Mouse (Mus musculus) midbrain, embryonic 10.5 days (tissue): ENCODE data around the gene Rbpj. TPM values are rescaled to one million over a fixed set of nuclear protein-coding genes. Genes with fewer than 3 reads are reported as not detected.
"Not testable (repeated sequence)": the region's sequence is repeated elsewhere in the genome, so short reads cannot be mapped to it uniquely, and the experiment has no call there.

Experiments
- DNase-seq: peaks from one replicate; pipeline ENCODE4 v3.0.0-alpha.2; 2017; ENCODE audit warnings: low spot score
- H3K27ac ChIP-seq: fragments of 300-500 bp; sonication (generic); replicated peaks from 2 replicates; pipeline ENCODE4 v1.5.1; 2016; ENCODE audit warnings: mild to moderate bottlenecking
- H3K27me3 ChIP-seq: fragments of 300-500 bp; sonication (generic); 2 replicates; pipeline ENCODE4 v1.6.1; 2016; ENCODE audit warnings: low read depth, mild to moderate bottlenecking; ENCODE audit not compliant: poor library complexity, severe bottlenecking
- H3K36me3 ChIP-seq: fragments of 300-500 bp; sonication (generic); 2 replicates; pipeline ENCODE4 v1.6.1; 2016; ENCODE audit warnings: mild to moderate bottlenecking, moderate library complexity
- H3K4me1 ChIP-seq: fragments of 300-500 bp; sonication (generic); 2 replicates; pipeline ENCODE4 v1.6.1; 2016
- H3K4me3 ChIP-seq: fragments of 300-500 bp; sonication (generic); 2 replicates; pipeline ENCODE4 v1.5.1; 2016; ENCODE audit warnings: mild to moderate bottlenecking, moderate library complexity
- H3K9me3 ChIP-seq: fragments of 300-500 bp; sonication (generic); replicated peaks from 2 replicates; pipeline ENCODE4 v1.6.1; 2016; ENCODE audit warnings: mild to moderate bottlenecking
- WGBS: fragments of 180-500 bp; shearing (Covaris S2); methylation state at CpG from one replicate; pipeline ENCODE4 v1.1.7; 2016; 5-methylcytosine and 5-hydroxymethylcytosine counted together
- polyA plus RNA-seq: library from polyadenylated mRNA; unstranded; fragments of >200 nt; fragmentation: Nextera tagmentation; extraction: Ambion mirVana; gene quantifications from 2 replicates; pipeline ENCODE4 v1.2.1, GENCODE M21; 2016

The Rbpj gene
- polyA plus RNA-seq, 1 experiment from 2014 or later = 36.3 TPM

- WGBS = 83% methylated on average over 9 of the region's 9 CpGs
- H3K9me3 ChIP-seq = no peaks in the 10 kb centered on the region
- H3K36me3 ChIP-seq = no peaks in the 10 kb centered on the region
- no peak for DNase-seq
- H3K27me3 ChIP-seq = no peaks in the 10 kb centered on the region
- no peak overlapping the region for H3K27ac ChIP-seq
- H3K4me3 ChIP-seq = no peak overlapping the region
- peaks cover 3% of the 10 kb centered on the region; the same call in 1 of the 2 replicates for H3K4me1 ChIP-seq
These were observed 81.1 kb downstream of the Rbpj start for GRCm38 (mm10) chr5:53546979-53547472.

- not testable (repeated sequence) for H3K4me1 ChIP-seq, H3K36me3 ChIP-seq, H3K27me3 ChIP-seq, H3K9me3 ChIP-seq, H3K4me3 ChIP-seq, H3K27ac ChIP-seq, DNase-seq
- WGBS = 94% methylated on average over 1 of the region's 1 CpGs
These were observed 84.4 kb downstream of the Rbpj start for GRCm38 (mm10) chr5:53550329-53550728.

GRCm38 (mm10) chr5:53551394-53551793 is 85.4 kb downstream of the Rbpj start:
- Histone ChIP-seq H3K9me3 (no peaks in the 10 kb centered on the region), H3K27ac (no peak overlapping the region), H3K36me3 (no peaks in the 10 kb centered on the region), H3K4me1 (peaks cover 3% of the 10 kb centered on the region; the same call in 1 of the 2 replicates), H3K4me3 (no peak overlapping the region), H3K27me3 (no peaks in the 10 kb centered on the region)
- no peak for DNase-seq
- WGBS = 80% methylated on average over 6 of the region's 6 CpGs

- H3K4me1 ChIP-seq = peaks cover 3% of the 10 kb centered on the region; the same call in 1 of the 2 replicates
- no peaks in the 10 kb centered on the region for H3K9me3 ChIP-seq
- no peak overlapping the region for H3K27ac ChIP-seq
- WGBS = 68% methylated on average over 4 of the region's 4 CpGs
- no peaks in the 10 kb centered on the region for H3K27me3 ChIP-seq
- H3K36me3 ChIP-seq = no peaks in the 10 kb centered on the region
- no peak overlapping the region for H3K4me3 ChIP-seq
- no peak for DNase-seq
These were observed 86.0 kb downstream of the Rbpj start for GRCm38 (mm10) chr5:53551910-53552309.

- Histone ChIP-seq H3K27me3 (no peaks in the 10 kb centered on the region), H3K9me3 (no peaks in the 10 kb centered on the region), H3K4me1 (peaks cover 3% of the 10 kb centered on the region; the same call in 1 of the 2 replicates), H3K4me3 (no peak overlapping the region), H3K27ac (no peak overlapping the region), H3K36me3 (no peaks in the 10 kb centered on the region)
- DNase-seq = no peak
- 82% methylated on average over 1 of the region's 1 CpGs for WGBS
These were observed 87.3 kb downstream of the Rbpj start for GRCm38 (mm10) chr5:53553281-53553680.

- Histone ChIP-seq H3K4me3 (no peak overlapping the region), H3K36me3 (no peaks in the 10 kb centered on the region), H3K9me3 (no peaks in the 10 kb centered on the region), H3K27ac (no peak overlapping the region), H3K4me1 (peaks cover 3% of the 10 kb centered on the region; the same call in 1 of the 2 replicates), H3K27me3 (no peaks in the 10 kb centered on the region)
- DNase-seq = no peak
- WGBS = 94% methylated on average over 8 of the region's 8 CpGs
These were observed 88.2 kb downstream of the Rbpj start for GRCm38 (mm10) chr5:53554180-53554579.

- Histone ChIP-seq H3K27ac (no peak overlapping the region), H3K36me3 (no peaks in the 10 kb centered on the region), H3K4me1 (peaks cover 3% of the 10 kb centered on the region; the same call in 1 of the 2 replicates), H3K9me3 (no peaks in the 10 kb centered on the region), H3K27me3 (no peaks in the 10 kb centered on the region), H3K4me3 (no peak overlapping the region)
- 89% methylated on average over 4 of the region's 4 CpGs for WGBS
- no peak for DNase-seq
These were observed 89.0 kb downstream of the Rbpj start for GRCm38 (mm10) chr5:53554926-53555325.

GRCm38 (mm10) chr5:53555474-53555873 is 89.5 kb downstream of the Rbpj start:
- peaks cover 3% of the 10 kb centered on the region; the same call in 1 of the 2 replicates for H3K4me1 ChIP-seq
- H3K27me3 ChIP-seq = no peaks in the 10 kb centered on the region
- no peaks in the 10 kb centered on the region for H3K36me3 ChIP-seq
- no peak overlapping the region for H3K4me3 ChIP-seq
- H3K9me3 ChIP-seq = no peaks in the 10 kb centered on the region
- no peak overlapping the region for H3K27ac ChIP-seq
- DNase-seq = no peak
- WGBS = 91% methylated on average over 8 of the region's 8 CpGs

- no peak overlapping the region for H3K4me3 ChIP-seq
- 92% methylated on average over 5 of the region's 5 CpGs for WGBS
- peaks cover 3% of the 10 kb centered on the region; the same call in 1 of the 2 replicates for H3K4me1 ChIP-seq
- no peaks in the 10 kb centered on the region for H3K9me3 ChIP-seq
- no peak overlapping the region for H3K27ac ChIP-seq
- no peaks in the 10 kb centered on the region for H3K36me3 ChIP-seq
- H3K27me3 ChIP-seq = no peaks in the 10 kb centered on the region
- DNase-seq = no peak
These were observed 90.0 kb downstream of the Rbpj start for GRCm38 (mm10) chr5:53555929-53556328.

GRCm38 (mm10) chr5:53557544-53558260 is 91.8 kb downstream of the Rbpj start:
- Histone ChIP-seq H3K27me3 (no peaks in the 10 kb centered on the region), H3K36me3 (no peaks in the 10 kb centered on the region), H3K4me1 (no peaks in the 10 kb centered on the region), H3K9me3 (no peaks in the 10 kb centered on the region), H3K4me3 (no peak overlapping the region), H3K27ac (no peak overlapping the region)
- 94% methylated on average over 6 of the region's 6 CpGs for WGBS
- no peak for DNase-seq

GRCm38 (mm10) chr5:53561160-53561559 is 95.2 kb downstream of the Rbpj start:
- WGBS = 86% methylated on average over 7 of the region's 7 CpGs
- no peaks in the 10 kb centered on the region for H3K4me1 ChIP-seq
- H3K27me3 ChIP-seq = no peaks in the 10 kb centered on the region
- DNase-seq = no peak
- H3K27ac ChIP-seq = no peak overlapping the region
- H3K36me3 ChIP-seq = no peaks in the 10 kb centered on the region
- no peak overlapping the region for H3K4me3 ChIP-seq
- H3K9me3 ChIP-seq = no peaks in the 10 kb centered on the region

GRCm38 (mm10) chr5:53564309-53564708 is 98.4 kb downstream of the Rbpj start:
- no peak overlapping the region for H3K4me3 ChIP-seq

GRCm38 (mm10) chr5:53565213-53565794 is 99.4 kb downstream of the Rbpj start:
- no peak for DNase-seq
- Histone ChIP-seq H3K27ac (no peak overlapping the region), H3K4me3 (no peak overlapping the region), H3K9me3 (no peaks in the 10 kb centered on the region), H3K36me3 (no peaks in the 10 kb centered on the region), H3K27me3 (no peaks in the 10 kb centered on the region), H3K4me1 (no peaks in the 10 kb centered on the region)
- 90% methylated on average over 5 of the region's 5 CpGs for WGBS

More at GRCm38 (mm10) chr5:53564309-53564708, 98.4 kb downstream of the Rbpj start:
- 91% methylated on average over 19 of the region's 19 CpGs for WGBS
- H3K27me3 ChIP-seq = no peaks in the 10 kb centered on the region
- no peaks in the 10 kb centered on the region for H3K9me3 ChIP-seq
- no peaks in the 10 kb centered on the region for H3K4me1 ChIP-seq
- no peak overlapping the region for H3K27ac ChIP-seq
- no peaks in the 10 kb centered on the region for H3K36me3 ChIP-seq
- no peak for DNase-seq
